In the genomic region with DNA sequence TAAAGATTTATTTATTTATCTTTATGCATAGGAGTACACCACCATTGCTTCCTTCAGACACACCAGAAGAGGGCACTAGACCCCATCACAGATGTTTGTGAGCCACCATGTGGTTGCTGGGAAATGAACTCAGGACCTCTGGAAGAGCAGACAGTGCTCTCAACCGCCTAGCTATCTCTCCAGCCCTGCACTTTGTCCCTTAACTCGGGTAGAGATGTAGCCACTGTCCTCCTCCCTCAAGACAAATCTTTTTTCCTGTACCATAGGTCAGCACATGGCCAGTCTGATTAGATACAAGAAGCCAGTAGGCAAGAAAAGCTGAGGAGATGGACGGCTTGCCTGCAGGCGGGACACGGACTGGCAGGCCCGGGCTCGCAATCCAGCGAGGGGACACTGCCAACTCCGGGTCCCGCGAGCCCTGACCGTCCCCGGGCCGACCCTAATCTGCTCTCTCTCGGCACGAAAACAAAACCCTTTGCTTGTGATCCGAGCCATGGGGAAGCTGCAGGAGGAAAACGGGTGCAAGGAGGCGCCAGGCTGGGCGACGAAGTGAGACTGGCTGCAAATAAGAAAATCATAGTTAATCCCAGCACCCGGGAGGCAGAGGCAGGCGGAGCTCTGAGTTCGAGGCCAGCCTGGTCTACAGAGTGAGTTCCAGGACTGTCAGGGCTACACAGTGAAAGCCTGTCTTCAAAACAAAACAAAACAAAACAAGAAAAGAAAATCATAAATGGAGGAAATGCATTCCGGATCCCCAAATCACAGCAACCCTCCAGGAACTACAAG, we compare ENCODE assay signal across 7 mouse cellular contexts. TPM values are rescaled to one million over a fixed set of nuclear protein-coding genes. Genes with fewer than 3 reads are reported as not detected.
DNase-seq lines count a peak whose midpoint lies in the region; ATAC-seq and TF ChIP-seq lines count a peak whose summit lies in the region.

No protein-coding gene starts in this region.

- 1% methylated on average over 25 of the region's 25 CpGs for WGBS in forebrain, embryonic 12.5 days

- peak overlapping the region; percentile 99 for H3K27ac ChIP-seq in bone marrow macrophage, adult 2 months (ENCODE audit: insufficient read depth, low read depth, low read length)
- peak overlapping the region; percentile 96 for H3K27ac ChIP-seq in forebrain, embryonic 12.5 days

- ATAC-seq in forebrain, embryonic 12.5 days (ENCODE audit: low FRiP score), result peak; percentile 28
- ATAC-seq in megakaryocyte progenitor cell, adult 5-6 weeks (replicated peaks; ENCODE audit: poor library complexity), result peak; percentile 9; the same call in 1 of the 2 replicates

- peaks cover 10% of the 10 kb centered on the region for H3K36me3 ChIP-seq in forebrain, embryonic 12.5 days (replicated peaks)
- 0 out of 2 replicates have a peak, but pooled peaks cover 4% of the 10 kb centered on the region for H3K36me3 ChIP-seq in splenic B cell, adult 2 months (ENCODE audit: control insufficient read depth, insufficient read depth, low read length, poor library complexity, severe bottlenecking)

- DNase-seq in NIH3T3 (ENCODE audit: low read depth), result peak; percentile 72
- peak; percentile 61 for DNase-seq in heart, postnatal 4 days
- peak; percentile 55 for DNase-seq in left cerebral cortex, postnatal 4 days
- peak; percentile 15 for DNase-seq in splenic B cell, adult 2 months (ENCODE audit: low read depth, low spot score)

- TF ChIP-seq POLR2A in bone marrow macrophage, adult 2 months (IDR thresholded peaks at IDR 0.05; ENCODE audit: borderline replicate concordance, low read depth, low read length), result no peak

- H3K9ac ChIP-seq in forebrain, embryonic 12.5 days, result peak overlapping the region; percentile 86

- H3K4me1 ChIP-seq in bone marrow macrophage, adult 2 months (ENCODE audit: control insufficient read depth, insufficient read depth, low read length), result peaks cover 14% of the 10 kb centered on the region
- H3K4me1 ChIP-seq in forebrain, embryonic 12.5 days, result peaks cover 16% of the 10 kb centered on the region

- peak; percentile 49; the same call in 1 of the 2 replicates for TF ChIP-seq CTCF in bone marrow macrophage, adult 2 months (IDR thresholded peaks at IDR 0.05; ENCODE audit: low read depth, low read length)

- no peaks in the 10 kb centered on the region for H3K27me3 ChIP-seq in forebrain, embryonic 12.5 days
- H3K27me3 ChIP-seq in splenic B cell, adult 2 months (ENCODE audit: control insufficient read depth, insufficient read depth, low read length, poor library complexity, severe bottlenecking), result no peaks in the 10 kb centered on the region

- intact Hi-C loops in left cerebral cortex, postnatal 4 days (cut with DNase I), result loop anchor here (5.0 kb wide), 1 partner anchor 158 kb away; no protein-coding TSS in a partner anchor

- H3K4me3 ChIP-seq in bone marrow macrophage, adult 2 months (ENCODE audit: insufficient read depth, low read length), result peak overlapping the region; percentile 78
- peak overlapping the region; percentile 95 for H3K4me3 ChIP-seq in forebrain, embryonic 12.5 days (replicated peaks)

- no peaks in the 10 kb centered on the region for H3K9me3 ChIP-seq in forebrain, embryonic 12.5 days

- H3K4me2 ChIP-seq in forebrain, embryonic 12.5 days, result peak overlapping the region; percentile 88

RNA-seq across cellular contexts. Expression of a gene that starts 0.5 kb away (rescaled TPM):
- polyA plus RNA-seq in bone marrow macrophage, adult 2 months (2012; ENCODE audit: insufficient read depth, insufficient read length, missing spikeins), result 42.0 and 47.1 TPM in 2 replicates
- 85.5 and 93.2 TPM in 2 replicates for polyA plus RNA-seq in forebrain, embryonic 12.5 days (2016; fragmentation: Nextera tagmentation; extraction: Ambion mirVana)
- 10 to 100 TPM; 33.7 to 35.6 TPM for total RNA-seq in heart, postnatal 4 days (2021)
- total RNA-seq in left cerebral cortex, postnatal 4 days (2021), result 10 to 100 TPM; 29.8 to 33.7 TPM
- total RNA-seq in megakaryocyte progenitor cell, adult 5-6 weeks (2015), result 53.8 and 66.7 TPM in 2 replicates
- 108 and 112 TPM in 2 replicates for total RNA-seq in megakaryocyte progenitor cell, adult 5-6 weeks (2017)

RNA-seq across cellular contexts. Expression of a gene that starts 15.8 kb away (rescaled TPM):
- 155 and 161 TPM in 2 replicates for polyA plus RNA-seq in bone marrow macrophage, adult 2 months (2012; ENCODE audit: insufficient read depth, insufficient read length, missing spikeins)
- polyA plus RNA-seq in forebrain, embryonic 12.5 days (2016; fragmentation: Nextera tagmentation; extraction: Ambion mirVana), result 133 and 143 TPM in 2 replicates
- 100 to 1,000 TPM; 181 to 184 TPM for total RNA-seq in heart, postnatal 4 days (2021)
- 10 to 100 TPM; 56.1 to 57.2 TPM for total RNA-seq in left cerebral cortex, postnatal 4 days (2021)
- 206 and 216 TPM in 2 replicates for total RNA-seq in megakaryocyte progenitor cell, adult 5-6 weeks (2015)
- total RNA-seq in megakaryocyte progenitor cell, adult 5-6 weeks (2017), result 109 and 136 TPM in 2 replicates

Comparison
In these comparisons a context has a peak if more than half of its experiments do, and no peak if none do; other contexts are left out.
1. Peak in every context shown above with its lines: DNase-seq, ATAC-seq, H3K4me3 ChIP-seq and H3K27ac ChIP-seq.
2. DNase-seq: peak in every context shown above with its lines; median percentile 72 in NIH3T3; 61 in heart, postnatal 4 days; 55 in left cerebral cortex, postnatal 4 days; 15 in splenic B cell, adult 2 months.